ENCODE assay signal across 21 mouse cellular contexts in the genomic region with DNA sequence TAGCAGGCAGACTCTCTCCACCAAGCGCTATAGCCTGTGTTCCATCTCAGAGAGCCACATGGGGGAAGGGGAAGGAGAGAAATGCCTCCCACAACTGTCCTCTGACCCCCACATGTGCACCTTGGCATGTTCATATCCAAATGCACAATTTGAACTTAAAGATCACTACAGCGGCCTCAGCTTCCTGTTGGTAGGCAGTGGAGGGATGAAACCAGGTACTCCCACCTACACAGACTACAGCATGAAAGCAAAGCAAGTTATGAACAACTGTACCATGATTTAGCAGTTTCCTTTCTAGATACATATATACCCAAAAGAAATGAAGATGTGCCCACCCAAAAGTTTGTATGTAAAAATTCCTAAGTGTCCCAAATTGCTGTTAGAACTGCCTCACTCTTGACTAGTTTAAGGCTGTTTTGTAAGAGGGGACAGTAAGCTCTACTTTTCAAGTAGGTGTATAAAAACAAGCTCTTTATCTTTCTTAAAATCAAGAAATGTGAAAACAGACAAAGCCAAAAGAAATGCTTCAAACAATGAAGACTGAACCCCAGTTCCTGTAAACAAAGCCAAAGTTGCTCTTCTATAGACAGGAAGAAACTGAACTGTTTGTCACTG.
A peak's percentile ranks its signal among the peaks of the same experiment; 100 is the strongest.
DNase-seq lines count a peak whose midpoint lies in the region; ATAC-seq and TF ChIP-seq lines count a peak whose summit lies in the region.
"Had no signal": no experiment of that assay in that cellular context is flagged by ENCODE, and none has a peak within 500 bp of the region (broad histone marks: within the 10 kb centered on the region; RNA-seq: fewer than 3 reads in every experiment).

No protein-coding gene starts in this region.

- peak overlapping the region; percentile 96 for H3K27ac ChIP-seq in thymus, adult 2 months (ENCODE audit: control insufficient read depth, insufficient read depth, low read length)
- no peak overlapping the region for H3K27ac ChIP-seq in kidney, adult 2 months (ENCODE audit: insufficient read depth, low read depth, low read length)
- no peak overlapping the region for H3K27ac ChIP-seq in hindbrain, embryonic 12.5 days
- H3K27ac ChIP-seq: embryonic facial prominence, embryonic 13.5 days; forebrain, embryonic 13.5 days; heart, embryonic 13.5 days had no signal

- no peak overlapping the region for H3K4me3 ChIP-seq in thymus, adult 2 months (ENCODE audit: control insufficient read depth, insufficient read depth, low read length)
- no peak overlapping the region for H3K4me3 ChIP-seq in kidney, adult 2 months (ENCODE audit: insufficient read depth, low read depth, low read length)
- H3K4me3 ChIP-seq in hindbrain, embryonic 12.5 days: no peak overlapping the region
- H3K4me3 ChIP-seq: embryonic facial prominence, embryonic 13.5 days; forebrain, embryonic 13.5 days; heart, embryonic 13.5 days had no signal

- H3K36me3 ChIP-seq in thymus, adult 2 months (ENCODE audit: control insufficient read depth, insufficient read depth, low read length): peaks cover 9% of the 10 kb centered on the region; the same call in 1 of the 2 replicates
- H3K36me3 ChIP-seq in kidney, adult 2 months (ENCODE audit: control insufficient read depth, insufficient read depth, low read length): no peaks in the 10 kb centered on the region
- H3K36me3 ChIP-seq in hindbrain, embryonic 12.5 days: 0 out of 2 replicates have a peak, but pooled peaks cover 6% of the 10 kb centered on the region

- ATAC-seq in hindbrain, embryonic 12.5 days (ENCODE audit: low FRiP score): no peak
- ATAC-seq: forebrain, embryonic 13.5 days; forebrain, postnatal 0 days; hindbrain, embryonic 16.5 days had no signal

- no peak for TF ChIP-seq CTCF in thymus, adult 2 months (IDR thresholded peaks at IDR 0.05; ENCODE audit: borderline replicate concordance, control insufficient read depth, extremely low read depth, insufficient read depth, low read length, poor library complexity)
- TF ChIP-seq CTCF in kidney, adult 2 months (conservative IDR thresholded peaks at IDR 0.05; ENCODE audit: insufficient read depth, insufficient read length, low read depth, low read length): no peak

- no peaks in the 10 kb centered on the region for H3K9me3 ChIP-seq in hindbrain, embryonic 12.5 days (replicated peaks)
- H3K9me3 ChIP-seq: embryonic facial prominence, embryonic 13.5 days; forebrain, embryonic 13.5 days; G1E; heart, embryonic 13.5 days had no signal

- no peak for TF ChIP-seq POLR2A in thymus, adult 2 months (IDR thresholded peaks at IDR 0.05; ENCODE audit: control insufficient read depth, extremely low read depth, insufficient read depth, low read length, poor library complexity)
- TF ChIP-seq POLR2A in kidney, adult 2 months (IDR thresholded peaks at IDR 0.05; ENCODE audit: low read depth, low read length): no peak

- no peak overlapping the region for H3K9ac ChIP-seq in hindbrain, embryonic 12.5 days
- H3K9ac ChIP-seq: embryonic facial prominence, embryonic 13.5 days; forebrain, embryonic 13.5 days; forebrain, postnatal 0 days; heart, embryonic 13.5 days had no signal

- WGBS in thymus, adult 2 months: 75% methylated on average over 2 of the region's 2 CpGs
- 95% methylated on average over 2 of the region's 2 CpGs for WGBS in kidney, adult 2 months
- WGBS in hindbrain, embryonic 12.5 days: 98% methylated on average over 2 of the region's 2 CpGs

- H3K27me3 ChIP-seq in thymus, adult 2 months (ENCODE audit: control insufficient read depth, insufficient read depth, low read length): no peaks in the 10 kb centered on the region
- H3K27me3 ChIP-seq in kidney, adult 2 months (replicated peaks; ENCODE audit: control insufficient read depth, insufficient read depth, low read length): no peaks in the 10 kb centered on the region
- H3K27me3 ChIP-seq in hindbrain, embryonic 12.5 days: no peaks in the 10 kb centered on the region
- H3K27me3 ChIP-seq: embryonic facial prominence, embryonic 13.5 days; forebrain, embryonic 13.5 days; heart, embryonic 13.5 days had no signal

- peak; percentile 31 for DNase-seq in thymus, adult 2 months
- no peak for DNase-seq in thymus, adult 18-20 months
- DNase-seq in CD4-positive, CD25-positive, alpha-beta regulatory T cell, adult 2 months (ENCODE audit: low read depth, low spot score): peak; percentile 53
- peak; percentile 60 for DNase-seq in induced T-regulatory cell, adult 2 months (ENCODE audit: low read depth)
- DNase-seq in thymus, postnatal 25 days: peak; percentile 39
- no peak for DNase-seq in kidney, adult 2 months
- DNase-seq in frontal cortex, postnatal 10 days (ENCODE audit: low spot score in 2 of 2): no peak
- DNase-seq: adrenal gland, postnatal 14 days; cerebellum, adult 11-12 months; cerebellum, adult 9-11 months; cerebellum, postnatal 36 days; forebrain, postnatal 0 days; gastrocnemius, postnatal 36 days; heart, adult 11 months; heart, postnatal 36 days had no signal

- peaks cover 32% of the 10 kb centered on the region for H3K4me1 ChIP-seq in thymus, adult 2 months (replicated peaks; ENCODE audit: control insufficient read depth, insufficient read depth, low read length)
- H3K4me1 ChIP-seq in kidney, adult 2 months (ENCODE audit: control insufficient read depth, insufficient read depth, low read length): no peaks in the 10 kb centered on the region
- H3K4me1 ChIP-seq in hindbrain, embryonic 12.5 days: no peaks in the 10 kb centered on the region
- H3K4me1 ChIP-seq: embryonic facial prominence, embryonic 13.5 days; forebrain, embryonic 13.5 days had no signal

- no peak overlapping the region for H3K4me2 ChIP-seq in hindbrain, embryonic 12.5 days (replicated peaks)
- H3K4me2 ChIP-seq: embryonic facial prominence, embryonic 13.5 days; forebrain, embryonic 13.5 days; heart, embryonic 13.5 days had no signal

Comparison
In these comparisons a context has a peak if more than half of its experiments do, and no peak if none do; other contexts are left out.
1. DNase-seq: peak in thymus, adult 2 months (single experiment), CD4-positive, CD25-positive, alpha-beta regulatory T cell, adult 2 months (single experiment), induced T-regulatory cell, adult 2 months (single experiment) and thymus, postnatal 25 days (single experiment); none in thymus, adult 18-20 months (0 of 2), kidney, adult 2 months (single experiment) and frontal cortex, postnatal 10 days (0 of 2).